Mouse (Mus musculus): ENCODE measurements at regions not wholly inside any gene's neighbourhood (a gene's known extent, or its start where the extent isn't known, plus 50 kb on each side); places are given as distances from the start of the nearest gene placed in this dataset.

GRCm38 (mm10) chr16:28018311-28018710 is 629.6 kb downstream of the Ccdc50 start:
- no peak overlapping the region for H3K4me2 ChIP-seq
- ATAC-seq (ENCODE audit: low FRiP score) = no peak
- H3K9me3 ChIP-seq = no peaks in the 10 kb centered on the region
- no peak overlapping the region for H3K4me3 ChIP-seq
- no peak overlapping the region for H3K27ac ChIP-seq
- no peaks in the 10 kb centered on the region for H3K27me3 ChIP-seq
- H3K9ac ChIP-seq = no peak overlapping the region
- no peaks in the 10 kb centered on the region for H3K4me1 ChIP-seq (replicated peaks)
- no peaks in the 10 kb centered on the region for H3K36me3 ChIP-seq

GRCm38 (mm10) chr16:28038954-28039353 is 650.3 kb downstream of the Ccdc50 start:
- Histone ChIP-seq H3K9ac (no peak overlapping the region), H3K27me3 (no peaks in the 10 kb centered on the region), H3K4me3 (no peak overlapping the region), H3K9me3 (no peaks in the 10 kb centered on the region), H3K4me2 (no peak overlapping the region), H3K4me1 (replicated peaks) (no peaks in the 10 kb centered on the region), H3K36me3 (no peaks in the 10 kb centered on the region), H3K27ac (no peak overlapping the region)
- no peak for ATAC-seq (ENCODE audit: low FRiP score)
- 15% methylated on average over 2 of the region's 2 CpGs for WGBS

GRCm38 (mm10) chr16:28043046-28043445 is 654.4 kb downstream of the Ccdc50 start:
- Histone ChIP-seq H3K27me3 (no peaks in the 10 kb centered on the region), H3K4me1 (replicated peaks) (no peaks in the 10 kb centered on the region), H3K36me3 (no peaks in the 10 kb centered on the region), H3K4me2 (no peak overlapping the region), H3K27ac (no peak overlapping the region), H3K9ac (no peak overlapping the region), H3K4me3 (no peak overlapping the region), H3K9me3 (no peaks in the 10 kb centered on the region)
- no peak for ATAC-seq (ENCODE audit: low FRiP score)
- WGBS = 63% methylated on average over 2 of the region's 2 CpGs

- 0 out of 2 replicates have a peak, but pooled peaks cover 5% of the 10 kb centered on the region for H3K4me1 ChIP-seq (replicated peaks)
- H3K27ac ChIP-seq = no peak overlapping the region
- ATAC-seq (ENCODE audit: low FRiP score) = peak; percentile 89
- no peak overlapping the region for H3K9ac ChIP-seq
- no peak overlapping the region for H3K4me2 ChIP-seq
- H3K4me3 ChIP-seq = no peak overlapping the region
- no peaks in the 10 kb centered on the region for H3K36me3 ChIP-seq
- 40% methylated on average over 5 of the region's 5 CpGs for WGBS
- no peaks in the 10 kb centered on the region for H3K9me3 ChIP-seq
- H3K27me3 ChIP-seq = no peaks in the 10 kb centered on the region
These were observed 676.2 kb downstream of the Ccdc50 start for GRCm38 (mm10) chr16:28064785-28065301.

GRCm38 (mm10) chr16:28082891-28083649 is 669.8 kb downstream of the Fgf12 start:
- no peak for ATAC-seq (ENCODE audit: low FRiP score)
- 38% methylated on average over 7 of the region's 7 CpGs for WGBS
- Histone ChIP-seq H3K4me1 (replicated peaks) (no peaks in the 10 kb centered on the region), H3K36me3 (no peaks in the 10 kb centered on the region), H3K27me3 (no peaks in the 10 kb centered on the region), H3K27ac (no peak overlapping the region), H3K4me3 (no peak overlapping the region), H3K9ac (no peak overlapping the region), H3K9me3 (no peaks in the 10 kb centered on the region), H3K4me2 (no peak overlapping the region)

- ATAC-seq (ENCODE audit: low FRiP score) = peak; percentile 36; the same call in 1 of the 2 replicates
- Histone ChIP-seq H3K36me3 (no peaks in the 10 kb centered on the region), H3K4me1 (replicated peaks) (peaks cover 6% of the 10 kb centered on the region; the same call in 1 of the 2 replicates), H3K27me3 (no peaks in the 10 kb centered on the region), H3K27ac (peak overlapping the region; percentile 30; the same call in 1 of the 2 replicates), H3K9ac (no peak overlapping the region), H3K4me2 (no peak overlapping the region), H3K9me3 (no peaks in the 10 kb centered on the region), H3K4me3 (no peak overlapping the region)
- WGBS = 57% methylated on average over 6 of the region's 6 CpGs
These were observed 663.3 kb downstream of the Fgf12 start for GRCm38 (mm10) chr16:28089489-28090134.

- no peaks in the 10 kb centered on the region for H3K27me3 ChIP-seq
- no peaks in the 10 kb centered on the region for H3K9me3 ChIP-seq
- H3K4me1 ChIP-seq (replicated peaks) = peaks cover 12% of the 10 kb centered on the region
- ATAC-seq (ENCODE audit: low FRiP score) = peak; percentile 72
- H3K9ac ChIP-seq = no peak overlapping the region
- H3K27ac ChIP-seq = 0 out of 2 replicates have a peak overlapping the region, but pooled peaks have one; percentile 12
- no peak overlapping the region for H3K4me2 ChIP-seq
- WGBS = 50% methylated on average over 9 of the region's 9 CpGs
- H3K36me3 ChIP-seq = no peaks in the 10 kb centered on the region
- H3K4me3 ChIP-seq = no peak overlapping the region
These were observed 648.4 kb downstream of the Fgf12 start for GRCm38 (mm10) chr16:28104255-28105076.

- peaks cover 12% of the 10 kb centered on the region for H3K4me1 ChIP-seq (replicated peaks)
- H3K9ac ChIP-seq = no peak overlapping the region
- H3K4me2 ChIP-seq = no peak overlapping the region
- no peaks in the 10 kb centered on the region for H3K9me3 ChIP-seq
- WGBS = 60% methylated on average over 7 of the region's 7 CpGs
- ATAC-seq (ENCODE audit: low FRiP score) = peak; percentile 59
- H3K36me3 ChIP-seq = no peaks in the 10 kb centered on the region
- no peak overlapping the region for H3K4me3 ChIP-seq
- 0 out of 2 replicates have a peak overlapping the region, but pooled peaks have one; percentile 12 for H3K27ac ChIP-seq
- no peaks in the 10 kb centered on the region for H3K27me3 ChIP-seq
These were observed 647.8 kb downstream of the Fgf12 start for GRCm38 (mm10) chr16:28105085-28105484.

- Histone ChIP-seq H3K9ac (no peak overlapping the region), H3K27me3 (no peaks in the 10 kb centered on the region), H3K9me3 (no peaks in the 10 kb centered on the region), H3K36me3 (no peaks in the 10 kb centered on the region), H3K4me1 (replicated peaks) (peaks cover 12% of the 10 kb centered on the region), H3K4me3 (no peak overlapping the region), H3K27ac (no peak overlapping the region), H3K4me2 (no peak overlapping the region)
- no peak for ATAC-seq (ENCODE audit: low FRiP score)
- 38% methylated on average over 7 of the region's 7 CpGs for WGBS
These were observed 647.0 kb downstream of the Fgf12 start for GRCm38 (mm10) chr16:28105866-28106265.

GRCm38 (mm10) chr16:28109771-28110170 is 643.1 kb downstream of the Fgf12 start:
- WGBS = 38% methylated on average over 1 of the region's 1 CpGs
- Histone ChIP-seq H3K4me3 (no peak overlapping the region), H3K4me1 (replicated peaks) (peaks cover 11% of the 10 kb centered on the region), H3K9me3 (no peaks in the 10 kb centered on the region), H3K27me3 (no peaks in the 10 kb centered on the region), H3K9ac (no peak overlapping the region), H3K4me2 (no peak overlapping the region), H3K36me3 (no peaks in the 10 kb centered on the region), H3K27ac (no peak overlapping the region)
- no peak for ATAC-seq (ENCODE audit: low FRiP score)

Measured in hindbrain, embryonic 13.5 days (tissue).